Mouse (Mus musculus) megakaryocyte, embryonic 14.5 days (primary cell): Measurements from ENCODE around the gene Gata2. TPM values are rescaled to one million over a fixed set of nuclear protein-coding genes. Genes with fewer than 3 reads are reported as not detected.
A peak's percentile ranks its signal among the peaks of the same experiment; 100 is the strongest.

Experiments
- H3K27me3 ChIP-seq: replicated peaks from 2 replicates; pipeline ENCODE3; 2012; ENCODE audit warnings: inconsistent platforms
- H3K36me3 ChIP-seq: replicated peaks from 2 replicates; pipeline ENCODE3; 2012; ENCODE audit warnings: low read length, inconsistent platforms, mixed read lengths
- H3K4me1 ChIP-seq: 2 replicates; pipeline ENCODE4 v1.6.1; 2012; ENCODE audit warnings: inconsistent platforms
- H3K4me3 ChIP-seq: replicated peaks from 2 replicates; pipeline ENCODE3; 2012; ENCODE audit warnings: moderate library complexity, mild to moderate bottlenecking, inconsistent platforms
- H3K9me3 ChIP-seq: 2 replicates; pipeline ENCODE4 v1.6.1; 2012; ENCODE audit warnings: inconsistent platforms
- FLI1 ChIP-seq: IDR thresholded peaks from 2 replicates; pipeline ENCODE4 v1.6.1; 2012; ENCODE audit warnings: low read length, inconsistent platforms, mixed read lengths
- GATA1 ChIP-seq: IDR thresholded peaks from 3 replicates; pipeline ENCODE4 v1.6.1; 2012; ENCODE audit warnings: mixed read lengths, low read length, inconsistent platforms, borderline replicate concordance
- polyA plus RNA-seq: library from polyadenylated mRNA; stranded (reverse); fragments of >175 nt; gene quantifications from 2 replicates; pipeline ENCODE4 v1.2.3, GENCODE M21; 2012; ENCODE audit warnings: low replicate concordance; ENCODE audit not compliant: insufficient read depth

Gene Gata2
- polyA plus RNA-seq, 1 experiment: 160 TPM

- Histone ChIP-seq H3K27me3 (peaks cover 37% of the 10 kb centered on the region), H3K36me3 (peaks cover 8% of the 10 kb centered on the region), H3K4me3 (peak overlapping the region; percentile 39), H3K4me1 (peaks cover 82% of the 10 kb centered on the region), H3K9me3 (no peaks in the 10 kb centered on the region)
- no peak for TF ChIP-seq GATA1
- TF ChIP-seq FLI1: no peak
Observed at GRCm38 (mm10) chr6:88251798-88252478, 58.2 kb downstream of the Gata2 start.

- TF ChIP-seq FLI1: no peak
- TF ChIP-seq GATA1: 0 out of 3 replicates have a peak, but pooled peaks have one; percentile 45
- Histone ChIP-seq H3K4me1 (peaks cover 81% of the 10 kb centered on the region), H3K36me3 (peaks cover 20% of the 10 kb centered on the region), H3K9me3 (no peaks in the 10 kb centered on the region), H3K4me3 (peak overlapping the region; percentile 35), H3K27me3 (peaks cover 24% of the 10 kb centered on the region)
Observed at GRCm38 (mm10) chr6:88254082-88254481, 60.4 kb downstream of the Gata2 start.

GRCm38 (mm10) chr6:88255435-88255834 is 61.7 kb downstream of the Gata2 start:
- peaks cover 20% of the 10 kb centered on the region for H3K36me3 ChIP-seq
- no peak overlapping the region for H3K4me3 ChIP-seq
- peaks cover 83% of the 10 kb centered on the region for H3K4me1 ChIP-seq

More at GRCm38 (mm10) chr6:88255435-88255834, 61.7 kb downstream of the Gata2 start:
- Histone ChIP-seq H3K27me3 (peaks cover 16% of the 10 kb centered on the region), H3K9me3 (no peaks in the 10 kb centered on the region)
- TF ChIP-seq GATA1: no peak
- no peak for TF ChIP-seq FLI1

Other genes starting within 250 kb of the Gata2 start
- gene H1fx, start 212.3 kb upstream of the Gata2 start, polyA plus RNA-seq: 13.7 and 33.8 TPM in 2 replicates
- 13.2 and 85.0 TPM in 2 replicates for gene Rab7, start 148.6 kb upstream of the Gata2 start, polyA plus RNA-seq
- 32.8 and 59.1 TPM in 2 replicates for gene Rpn1, start 109.4 kb upstream of the Gata2 start, polyA plus RNA-seq
- not detected in 2 replicates for gene Dnajb8, start 28.4 kb downstream of the Gata2 start, polyA plus RNA-seq